Mouse (Mus musculus): Measurements from ENCODE around the gene Ccdc82. TPM values are rescaled to one million over a fixed set of nuclear protein-coding genes. Genes with fewer than 3 reads are reported as not detected.

Gene Ccdc82
- polyA plus RNA-seq, 1 experiment from 2014 or later = 6.0 TPM

- Histone ChIP-seq H3K4me1 (replicated peaks) (peaks cover 19% of the 10 kb centered on the region), H3K9ac (replicated peaks) (no peak overlapping the region), H3K4me2 (no peak overlapping the region), H3K27me3 (no peaks in the 10 kb centered on the region), H3K27ac (no peak overlapping the region), H3K36me3 (no peaks in the 10 kb centered on the region), H3K9me3 (no peaks in the 10 kb centered on the region), H3K4me3 (replicated peaks) (no peak overlapping the region)
- no peak for ATAC-seq (ENCODE audit: insufficient number of reproducible peaks, insufficient read depth, low FRiP score, low TSS enrichment, low read depth)
- 92% methylated on average over 2 of the region's 2 CpGs for WGBS
Measured at GRCm38 (mm10) chr9:13313923-13314322, 67.2 kb downstream of the Ccdc82 start.

GRCm38 (mm10) chr9:13314577-13315004 lies 67.8 kb downstream of the Ccdc82 start:
- no peak for ATAC-seq (ENCODE audit: insufficient number of reproducible peaks, insufficient read depth, low FRiP score, low TSS enrichment, low read depth)
- Histone ChIP-seq H3K9me3 (no peaks in the 10 kb centered on the region), H3K4me1 (replicated peaks) (peaks cover 19% of the 10 kb centered on the region), H3K4me2 (no peak overlapping the region), H3K27me3 (no peaks in the 10 kb centered on the region), H3K27ac (no peak overlapping the region), H3K9ac (replicated peaks) (no peak overlapping the region), H3K4me3 (replicated peaks) (no peak overlapping the region), H3K36me3 (no peaks in the 10 kb centered on the region)
- 64% methylated on average over 5 of the region's 5 CpGs for WGBS

GRCm38 (mm10) chr9:13315393-13315792 lies 68.6 kb downstream of the Ccdc82 start:
- Histone ChIP-seq H3K4me2 (no peak overlapping the region), H3K4me3 (replicated peaks) (no peak overlapping the region), H3K9me3 (no peaks in the 10 kb centered on the region), H3K36me3 (no peaks in the 10 kb centered on the region), H3K9ac (replicated peaks) (no peak overlapping the region), H3K27ac (peak overlapping the region; percentile 25; the same call in 1 of the 2 replicates), H3K27me3 (no peaks in the 10 kb centered on the region), H3K4me1 (replicated peaks) (peaks cover 24% of the 10 kb centered on the region)
- 76% methylated on average over 5 of the region's 5 CpGs for WGBS
- no peak for ATAC-seq (ENCODE audit: insufficient number of reproducible peaks, insufficient read depth, low FRiP score, low TSS enrichment, low read depth)

GRCm38 (mm10) chr9:13319566-13319965 lies 72.8 kb downstream of the Ccdc82 start:
- Histone ChIP-seq H3K4me2 (no peak overlapping the region), H3K27ac (no peak overlapping the region), H3K9ac (replicated peaks) (no peak overlapping the region), H3K36me3 (no peaks in the 10 kb centered on the region), H3K27me3 (no peaks in the 10 kb centered on the region), H3K4me3 (replicated peaks) (no peak overlapping the region), H3K4me1 (replicated peaks) (peaks cover 40% of the 10 kb centered on the region), H3K9me3 (no peaks in the 10 kb centered on the region)
- no peak for ATAC-seq (ENCODE audit: insufficient number of reproducible peaks, insufficient read depth, low FRiP score, low TSS enrichment, low read depth)
- WGBS = 90% methylated on average over 2 of the region's 2 CpGs

GRCm38 (mm10) chr9:13320800-13321364 lies 74.1 kb downstream of the Ccdc82 start:
- no peak for ATAC-seq (ENCODE audit: insufficient number of reproducible peaks, insufficient read depth, low FRiP score, low TSS enrichment, low read depth)
- Histone ChIP-seq H3K27me3 (no peaks in the 10 kb centered on the region), H3K9ac (replicated peaks) (no peak overlapping the region), H3K36me3 (no peaks in the 10 kb centered on the region), H3K4me1 (replicated peaks) (peaks cover 27% of the 10 kb centered on the region), H3K4me3 (replicated peaks) (no peak overlapping the region), H3K4me2 (no peak overlapping the region), H3K27ac (no peak overlapping the region), H3K9me3 (no peaks in the 10 kb centered on the region)
- 77% methylated on average over 5 of the region's 5 CpGs for WGBS

- no peaks in the 10 kb centered on the region for H3K9me3 ChIP-seq
- no peak overlapping the region for H3K9ac ChIP-seq (replicated peaks)
- peak overlapping the region; percentile 26; the same call in 1 of the 2 replicates for H3K27ac ChIP-seq
- no peaks in the 10 kb centered on the region for H3K27me3 ChIP-seq
- no peaks in the 10 kb centered on the region for H3K36me3 ChIP-seq
- no peak for ATAC-seq (ENCODE audit: insufficient number of reproducible peaks, insufficient read depth, low FRiP score, low TSS enrichment, low read depth)
- no peak overlapping the region for H3K4me2 ChIP-seq
- H3K4me3 ChIP-seq (replicated peaks) = no peak overlapping the region
- 74% methylated on average over 2 of the region's 2 CpGs for WGBS
- peaks cover 25% of the 10 kb centered on the region for H3K4me1 ChIP-seq (replicated peaks)
Measured at GRCm38 (mm10) chr9:13323074-13323473, 76.3 kb downstream of the Ccdc82 start.

- H3K4me3 ChIP-seq (replicated peaks) = no peak overlapping the region
- WGBS = 23% methylated on average over 1 of the region's 1 CpGs
- H3K9me3 ChIP-seq = no peaks in the 10 kb centered on the region
- H3K36me3 ChIP-seq = no peaks in the 10 kb centered on the region
- H3K27ac ChIP-seq = peak overlapping the region; percentile 50
- no peak overlapping the region for H3K4me2 ChIP-seq
- no peaks in the 10 kb centered on the region for H3K27me3 ChIP-seq
- H3K4me1 ChIP-seq (replicated peaks) = peaks cover 25% of the 10 kb centered on the region
- no peak overlapping the region for H3K9ac ChIP-seq (replicated peaks)
- ATAC-seq (ENCODE audit: insufficient number of reproducible peaks, insufficient read depth, low FRiP score, low TSS enrichment, low read depth) = no peak
Measured at GRCm38 (mm10) chr9:13323612-13324011, 76.9 kb downstream of the Ccdc82 start.

Other genes starting within 250 kb of the Ccdc82 start
- gene Jrkl, start 1.1 kb upstream of the Ccdc82 start, polyA plus RNA-seq (2016; fragmentation: Nextera tagmentation; extraction: Ambion mirVana) = 10.9 and 11.4 TPM in 2 replicates
- 12.2 and 12.5 TPM in 2 replicates for gene Maml2, start 51.0 kb downstream of the Ccdc82 start, polyA plus RNA-seq (2016; fragmentation: Nextera tagmentation; extraction: Ambion mirVana)
- gene Gm17571, start 199.8 kb downstream of the Ccdc82 start, polyA plus RNA-seq (2016; fragmentation: Nextera tagmentation; extraction: Ambion mirVana) = not detected in 2 replicates